Mouse (Mus musculus): ENCODE results near the gene Stag1. TPM values are rescaled to one million over a fixed set of nuclear protein-coding genes. Genes with fewer than 3 reads are reported as not detected.
"Not testable (repeated sequence)": the region's sequence is repeated elsewhere in the genome, so short reads cannot be mapped to it uniquely, and the experiment has no call there.

The Stag1 gene
- polyA plus RNA-seq, 1 experiment from 2014 or later = 69.9 TPM

DNA sequence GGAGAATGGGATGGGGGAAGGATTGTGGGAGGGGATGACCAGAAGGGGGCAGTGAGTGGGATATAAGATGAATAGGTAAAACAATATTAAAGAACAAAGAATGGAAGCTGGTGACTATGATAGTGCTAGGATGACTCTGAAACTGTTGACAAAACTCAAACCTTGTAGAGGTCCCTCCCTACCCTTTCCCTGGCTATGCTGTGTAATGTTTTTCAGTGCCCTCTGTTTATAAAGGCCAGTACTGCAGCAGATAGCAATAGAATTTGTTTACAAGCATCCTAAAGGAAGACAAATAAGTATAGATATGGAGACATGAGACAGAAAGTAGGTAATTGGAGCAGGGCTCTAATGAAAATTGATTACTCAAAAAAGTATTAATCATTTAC, 139.0 kb downstream of the Stag1 start:
- H3K4me2 ChIP-seq (replicated peaks; ENCODE audit: low read depth, low read length) = no peak overlapping the region
- H3K4me3 ChIP-seq (ENCODE audit: low read length) = no peak overlapping the region
- ATAC-seq (ENCODE audit: low FRiP score, low TSS enrichment) = no peak
- H3K27me3 ChIP-seq (ENCODE audit: control insufficient read depth, insufficient read depth, low read length) = no peaks in the 10 kb centered on the region
- H3K27ac ChIP-seq (ENCODE audit: low read depth, low read length) = no peak overlapping the region
- no peak overlapping the region for H3K9ac ChIP-seq (ENCODE audit: low read depth, low read length)
- no peaks in the 10 kb centered on the region for H3K4me1 ChIP-seq (ENCODE audit: control insufficient read depth, insufficient read depth, low read length)
- no peaks in the 10 kb centered on the region for H3K36me3 ChIP-seq (ENCODE audit: control insufficient read depth, insufficient read depth, low read length)
- H3K9me3 ChIP-seq (ENCODE audit: control insufficient read depth, low read length) = no peaks in the 10 kb centered on the region

DNA sequence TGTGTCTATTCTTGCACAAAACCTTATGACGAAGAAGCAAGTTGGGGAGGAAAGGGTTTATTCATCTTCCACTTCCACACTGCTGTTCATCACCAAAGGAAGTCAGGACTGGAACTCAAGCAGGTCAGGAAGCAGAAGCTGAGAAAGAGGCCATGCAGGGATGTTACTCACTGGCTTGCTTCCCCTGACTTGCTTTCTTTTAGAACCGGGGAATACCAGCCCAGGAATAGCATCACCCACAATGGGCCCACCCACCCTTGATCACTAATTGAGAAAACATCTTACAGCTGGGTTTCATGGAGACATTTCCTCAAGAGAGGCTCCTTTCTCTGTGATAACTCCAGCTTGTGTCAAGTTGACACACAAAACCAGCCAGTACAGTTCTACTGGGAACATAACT, 179.6 kb downstream of the Stag1 start:
- H3K9me3 ChIP-seq (ENCODE audit: control insufficient read depth, low read length); H3K27me3 ChIP-seq (ENCODE audit: control insufficient read depth, insufficient read depth, low read length); H3K36me3 ChIP-seq (ENCODE audit: control insufficient read depth, insufficient read depth, low read length); H3K4me1 ChIP-seq (ENCODE audit: control insufficient read depth, insufficient read depth, low read length); ATAC-seq (ENCODE audit: low FRiP score, low TSS enrichment); H3K4me2 ChIP-seq (replicated peaks; ENCODE audit: low read depth, low read length); H3K4me3 ChIP-seq (ENCODE audit: low read length); H3K9ac ChIP-seq (ENCODE audit: low read depth, low read length); H3K27ac ChIP-seq (ENCODE audit: low read depth, low read length): not testable (repeated sequence)
- 75% methylated on average over 2 of the region's 2 CpGs for WGBS

DNA sequence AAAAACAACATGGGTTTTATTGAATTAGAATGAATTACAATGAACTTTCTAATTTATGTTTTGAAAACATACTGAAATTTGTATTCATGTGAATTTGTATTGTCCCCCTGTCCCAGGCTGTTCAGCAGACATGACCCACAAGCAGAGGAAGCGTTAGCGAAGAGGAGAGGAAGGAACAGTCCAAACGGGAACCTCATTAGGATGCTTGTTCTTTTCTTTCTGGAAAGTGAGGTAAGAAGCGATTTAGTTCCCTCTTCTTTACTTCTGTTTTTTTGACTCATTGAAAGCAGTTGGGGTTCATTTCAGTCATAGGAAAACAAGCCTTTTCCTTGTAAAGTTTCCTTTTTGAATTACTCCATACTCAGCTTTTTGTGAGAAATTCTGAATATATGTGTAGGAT, 268.4 kb downstream of the Stag1 start:
- Histone ChIP-seq H3K4me3 (ENCODE audit: low read length) (no peak overlapping the region), H3K4me1 (ENCODE audit: control insufficient read depth, insufficient read depth, low read length) (no peaks in the 10 kb centered on the region), H3K4me2 (replicated peaks; ENCODE audit: low read depth, low read length) (no peak overlapping the region), H3K36me3 (ENCODE audit: control insufficient read depth, insufficient read depth, low read length) (no peaks in the 10 kb centered on the region), H3K27me3 (ENCODE audit: control insufficient read depth, insufficient read depth, low read length) (no peaks in the 10 kb centered on the region), H3K9me3 (ENCODE audit: control insufficient read depth, low read length) (no peaks in the 10 kb centered on the region), H3K27ac (ENCODE audit: low read depth, low read length) (no peak overlapping the region), H3K9ac (ENCODE audit: low read depth, low read length) (no peak overlapping the region)
- ATAC-seq (ENCODE audit: low FRiP score, low TSS enrichment) = no peak
- WGBS = 94% methylated on average over 4 of the region's 4 CpGs

DNA sequence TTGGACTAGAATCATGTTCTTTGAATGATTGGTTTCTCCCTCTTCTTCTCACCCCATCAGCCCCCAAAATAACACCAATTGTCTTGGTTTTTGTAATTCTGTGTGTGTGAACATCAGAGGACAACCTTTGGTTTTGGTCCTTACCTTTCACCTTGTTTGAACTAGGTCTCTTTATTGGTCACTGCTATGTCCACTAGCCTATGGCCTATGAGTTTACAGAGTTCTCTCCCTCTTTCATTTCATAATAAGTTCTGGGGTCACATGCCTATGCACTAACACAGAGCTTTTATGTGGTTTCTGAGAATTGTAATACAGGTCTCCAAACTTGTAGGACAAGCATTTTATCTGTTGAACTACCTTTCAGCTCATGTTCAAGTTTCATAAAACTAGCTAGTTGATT, 272.0 kb downstream of the Stag1 start:
- Histone ChIP-seq H3K36me3 (ENCODE audit: control insufficient read depth, insufficient read depth, low read length) (no peaks in the 10 kb centered on the region), H3K27me3 (ENCODE audit: control insufficient read depth, insufficient read depth, low read length) (no peaks in the 10 kb centered on the region), H3K27ac (ENCODE audit: low read depth, low read length) (no peak overlapping the region), H3K9me3 (ENCODE audit: control insufficient read depth, low read length) (no peaks in the 10 kb centered on the region), H3K9ac (ENCODE audit: low read depth, low read length) (no peak overlapping the region), H3K4me1 (ENCODE audit: control insufficient read depth, insufficient read depth, low read length) (no peaks in the 10 kb centered on the region), H3K4me3 (ENCODE audit: low read length) (no peak overlapping the region), H3K4me2 (replicated peaks; ENCODE audit: low read depth, low read length) (no peak overlapping the region)
- no peak for ATAC-seq (ENCODE audit: low FRiP score, low TSS enrichment)

DNA sequence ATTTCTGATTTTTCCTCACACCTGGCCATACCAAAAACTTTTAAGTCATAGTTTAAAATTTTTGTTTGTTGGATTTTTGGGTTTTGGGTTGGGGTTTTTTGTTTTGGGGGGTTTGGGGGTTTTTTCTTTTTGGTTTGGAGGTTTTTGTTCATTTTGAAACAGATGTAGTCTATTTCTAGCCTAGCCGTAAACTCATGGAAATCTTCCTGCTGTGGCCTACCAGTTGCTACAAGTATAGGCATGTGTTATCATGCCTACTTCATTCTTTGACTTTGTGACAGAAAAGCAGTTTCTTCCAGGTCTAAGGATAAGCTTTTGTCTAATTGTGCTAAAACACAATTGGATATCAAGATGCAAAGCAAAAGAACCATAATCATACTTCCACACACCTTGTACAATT, 298.5 kb downstream of the Stag1 start:
- 97% methylated on average over 1 of the region's 1 CpGs for WGBS
- Histone ChIP-seq H3K9ac (ENCODE audit: low read depth, low read length) (no peak overlapping the region), H3K36me3 (ENCODE audit: control insufficient read depth, insufficient read depth, low read length) (peaks cover 9% of the 10 kb centered on the region; the same call in 1 of the 2 replicates), H3K9me3 (ENCODE audit: control insufficient read depth, low read length) (no peaks in the 10 kb centered on the region), H3K4me2 (replicated peaks; ENCODE audit: low read depth, low read length) (no peak overlapping the region), H3K4me1 (ENCODE audit: control insufficient read depth, insufficient read depth, low read length) (no peaks in the 10 kb centered on the region), H3K27me3 (ENCODE audit: control insufficient read depth, insufficient read depth, low read length) (no peaks in the 10 kb centered on the region), H3K27ac (ENCODE audit: low read depth, low read length) (no peak overlapping the region), H3K4me3 (ENCODE audit: low read length) (no peak overlapping the region)
- no peak for ATAC-seq (ENCODE audit: low FRiP score, low TSS enrichment)

DNA sequence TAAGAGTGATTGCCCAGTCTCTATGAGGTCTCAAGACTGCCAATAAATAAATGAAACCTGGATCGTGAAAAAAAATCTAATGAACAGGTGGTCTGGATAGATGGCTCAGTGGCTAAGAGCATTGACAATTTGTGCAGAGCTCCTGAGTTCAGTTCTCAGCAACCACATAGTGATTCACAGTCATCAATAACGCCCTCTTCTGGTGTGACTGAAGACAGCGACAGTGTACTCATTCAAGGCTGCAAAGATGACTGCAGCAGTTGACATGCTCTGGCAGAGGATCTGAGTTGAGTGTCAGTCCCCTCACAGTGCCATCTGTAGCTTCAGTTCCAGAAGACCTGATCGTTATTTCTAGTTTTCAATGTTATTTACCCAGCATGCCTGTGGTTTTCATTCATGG, 300.4 kb downstream of the Stag1 start:
- H3K4me1 ChIP-seq (ENCODE audit: control insufficient read depth, insufficient read depth, low read length) = no peaks in the 10 kb centered on the region
- ATAC-seq (ENCODE audit: low FRiP score, low TSS enrichment) = no peak
- 86% methylated on average over 4 of the region's 4 CpGs for WGBS

DNA sequence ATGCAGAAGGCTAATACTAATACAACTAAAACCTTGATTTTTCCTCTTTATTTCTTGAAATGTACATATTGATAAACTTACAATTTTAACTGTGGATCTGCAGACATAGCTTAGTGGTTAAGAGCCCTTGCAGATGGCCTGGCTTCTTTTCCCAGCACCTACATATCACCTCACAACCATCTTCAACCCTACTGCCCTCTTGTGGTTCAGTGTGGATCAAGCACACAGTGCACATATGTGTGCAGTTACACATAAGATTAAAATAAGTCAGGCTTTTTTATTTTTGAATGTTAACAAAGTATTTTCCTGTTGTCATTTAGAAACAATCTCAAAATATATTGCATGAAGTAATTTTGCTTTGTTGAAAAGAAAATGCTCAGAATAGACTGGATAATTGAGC, 312.8 kb downstream of the Stag1 start:
- no peaks in the 10 kb centered on the region for H3K9me3 ChIP-seq (ENCODE audit: control insufficient read depth, low read length)
- no peaks in the 10 kb centered on the region for H3K4me1 ChIP-seq (ENCODE audit: control insufficient read depth, insufficient read depth, low read length)
- H3K4me3 ChIP-seq (ENCODE audit: low read length) = no peak overlapping the region
- H3K27me3 ChIP-seq (ENCODE audit: control insufficient read depth, insufficient read depth, low read length) = no peaks in the 10 kb centered on the region
- no peak overlapping the region for H3K27ac ChIP-seq (ENCODE audit: low read depth, low read length)
- H3K36me3 ChIP-seq (ENCODE audit: control insufficient read depth, insufficient read depth, low read length) = peaks cover 20% of the 10 kb centered on the region; the same call in 1 of the 2 replicates
- no peak overlapping the region for H3K9ac ChIP-seq (ENCODE audit: low read depth, low read length)
- no peak for ATAC-seq (ENCODE audit: low FRiP score, low TSS enrichment)
- no peak overlapping the region for H3K4me2 ChIP-seq (replicated peaks; ENCODE audit: low read depth, low read length)

More for the DNA sequence above, 300.4 kb downstream of the Stag1 start:
- peaks cover 9% of the 10 kb centered on the region; the same call in 1 of the 2 replicates for H3K36me3 ChIP-seq (ENCODE audit: control insufficient read depth, insufficient read depth, low read length)
- no peak overlapping the region for H3K9ac ChIP-seq (ENCODE audit: low read depth, low read length)
- no peak overlapping the region for H3K27ac ChIP-seq (ENCODE audit: low read depth, low read length)
- no peaks in the 10 kb centered on the region for H3K27me3 ChIP-seq (ENCODE audit: control insufficient read depth, insufficient read depth, low read length)
- no peak overlapping the region for H3K4me2 ChIP-seq (replicated peaks; ENCODE audit: low read depth, low read length)
- H3K9me3 ChIP-seq (ENCODE audit: control insufficient read depth, low read length) = no peaks in the 10 kb centered on the region
- no peak overlapping the region for H3K4me3 ChIP-seq (ENCODE audit: low read length)

DNA sequence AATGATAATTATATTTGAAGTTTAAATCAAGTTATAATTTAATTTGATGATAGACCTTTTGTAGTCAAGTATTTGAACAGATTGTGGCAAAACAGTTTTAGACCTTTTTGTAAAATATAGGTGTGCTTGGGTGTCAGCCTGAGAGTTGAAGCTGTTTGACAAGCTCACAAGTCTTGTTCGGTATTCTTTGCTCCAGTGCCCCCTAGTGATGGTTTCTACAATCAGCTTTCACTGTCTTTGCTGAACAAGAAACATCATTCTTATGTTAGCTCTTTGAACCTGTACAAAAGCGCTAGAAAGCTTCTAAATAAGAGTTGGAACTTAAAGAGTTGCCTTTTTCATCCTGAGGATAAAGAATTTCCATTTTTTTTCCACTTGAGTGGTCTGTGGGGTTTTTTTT, 319.5 kb downstream of the Stag1 start:
- Histone ChIP-seq H3K4me3 (ENCODE audit: low read length) (no peak overlapping the region), H3K9me3 (ENCODE audit: control insufficient read depth, low read length) (no peaks in the 10 kb centered on the region), H3K27ac (ENCODE audit: low read depth, low read length) (no peak overlapping the region), H3K4me2 (replicated peaks; ENCODE audit: low read depth, low read length) (no peak overlapping the region), H3K9ac (ENCODE audit: low read depth, low read length) (no peak overlapping the region), H3K4me1 (ENCODE audit: control insufficient read depth, insufficient read depth, low read length) (no peaks in the 10 kb centered on the region), H3K27me3 (ENCODE audit: control insufficient read depth, insufficient read depth, low read length) (no peaks in the 10 kb centered on the region), H3K36me3 (ENCODE audit: control insufficient read depth, insufficient read depth, low read length) (peaks cover 7% of the 10 kb centered on the region; the same call in 1 of the 2 replicates)
- ATAC-seq (ENCODE audit: low FRiP score, low TSS enrichment) = no peak
- WGBS = 54% methylated on average over 2 of the region's 2 CpGs

DNA sequence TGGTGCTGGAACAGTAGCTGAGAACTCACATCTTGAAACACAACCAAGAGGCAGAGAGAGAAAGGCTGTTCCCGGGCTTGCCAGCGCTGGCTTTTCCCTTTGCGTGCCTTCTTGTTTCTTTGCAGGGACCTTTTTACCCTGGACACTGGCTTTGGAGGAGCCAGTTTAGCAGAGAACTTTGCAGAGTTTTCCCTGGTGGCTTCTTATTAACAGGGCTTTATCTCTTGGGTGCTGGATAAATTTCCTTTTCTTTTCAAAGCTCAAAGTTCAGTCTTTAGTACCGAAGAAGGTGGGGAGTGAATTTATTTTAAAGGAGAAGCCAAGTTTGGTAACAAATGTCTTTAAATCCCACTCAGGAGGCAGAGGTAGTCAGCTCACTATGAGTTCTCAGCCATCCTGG, 329.0 kb downstream of the Stag1 start:
- H3K36me3 ChIP-seq (ENCODE audit: control insufficient read depth, insufficient read depth, low read length) = peaks cover 11% of the 10 kb centered on the region; the same call in 1 of the 2 replicates
- no peaks in the 10 kb centered on the region for H3K4me1 ChIP-seq (ENCODE audit: control insufficient read depth, insufficient read depth, low read length)
- H3K27me3 ChIP-seq (ENCODE audit: control insufficient read depth, insufficient read depth, low read length) = no peaks in the 10 kb centered on the region
- no peak overlapping the region for H3K4me2 ChIP-seq (replicated peaks; ENCODE audit: low read depth, low read length)
- H3K4me3 ChIP-seq (ENCODE audit: low read length) = no peak overlapping the region
- no peaks in the 10 kb centered on the region for H3K9me3 ChIP-seq (ENCODE audit: control insufficient read depth, low read length)
- ATAC-seq (ENCODE audit: low FRiP score, low TSS enrichment) = no peak
- H3K27ac ChIP-seq (ENCODE audit: low read depth, low read length) = no peak overlapping the region
- no peak overlapping the region for H3K9ac ChIP-seq (ENCODE audit: low read depth, low read length)
- WGBS = 95% methylated on average over 4 of the region's 4 CpGs

DNA sequence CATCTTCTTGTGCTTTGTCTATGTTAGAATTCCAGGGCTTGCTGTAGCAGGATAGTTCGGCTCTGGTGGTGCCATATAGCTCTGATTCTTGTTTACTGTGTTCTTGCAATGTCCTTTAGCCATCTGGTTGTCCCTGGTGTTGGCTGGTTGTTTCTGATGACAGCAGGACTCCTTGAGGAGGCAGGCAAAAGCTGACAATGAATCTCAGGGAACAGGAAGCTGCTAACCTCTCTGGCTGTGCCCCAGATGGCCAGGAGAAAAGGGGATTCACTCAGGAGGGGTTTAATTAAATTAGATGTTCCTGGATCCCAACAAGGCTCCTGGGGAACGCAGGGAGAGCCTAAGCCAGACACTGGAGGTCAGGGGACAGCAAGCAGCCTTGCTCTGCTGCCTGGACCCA, 344.4 kb downstream of the Stag1 start:
- no peak for ATAC-seq (ENCODE audit: low FRiP score, low TSS enrichment)
- no peak overlapping the region for H3K9ac ChIP-seq (ENCODE audit: low read depth, low read length)
- no peaks in the 10 kb centered on the region for H3K4me1 ChIP-seq (ENCODE audit: control insufficient read depth, insufficient read depth, low read length)
- no peak overlapping the region for H3K4me3 ChIP-seq (ENCODE audit: low read length)
- 70% methylated on average over 2 of the region's 2 CpGs for WGBS
- H3K36me3 ChIP-seq (ENCODE audit: control insufficient read depth, insufficient read depth, low read length) = peaks cover 6% of the 10 kb centered on the region; the same call in 1 of the 2 replicates
- H3K4me2 ChIP-seq (replicated peaks; ENCODE audit: low read depth, low read length) = no peak overlapping the region
- no peaks in the 10 kb centered on the region for H3K9me3 ChIP-seq (ENCODE audit: control insufficient read depth, low read length)
- H3K27me3 ChIP-seq (ENCODE audit: control insufficient read depth, insufficient read depth, low read length) = no peaks in the 10 kb centered on the region
- H3K27ac ChIP-seq (ENCODE audit: low read depth, low read length) = no peak overlapping the region

Data from kidney, embryonic 14.5 days (tissue).